Mouse (Mus musculus) spleen, adult 2 months (tissue): ENCODE data around the gene Spem1.

Experiments
- CTCF ChIP-seq: fragments of 200-500 bp; IDR thresholded peaks from 2 replicates; pipeline ENCODE4 v1.5.1; 2011; ENCODE audit warnings: mild to moderate bottlenecking, inconsistent platforms; ENCODE audit not compliant: insufficient read depth, insufficient read length, insufficient replicate concordance; ENCODE audit errors: extremely low read depth
- POLR2A ChIP-seq: fragments of 200-500 bp; IDR thresholded peaks from 2 replicates; pipeline ENCODE4 v1.6.1; 2011; ENCODE audit warnings: low read depth, low read length, inconsistent platforms

DNA sequence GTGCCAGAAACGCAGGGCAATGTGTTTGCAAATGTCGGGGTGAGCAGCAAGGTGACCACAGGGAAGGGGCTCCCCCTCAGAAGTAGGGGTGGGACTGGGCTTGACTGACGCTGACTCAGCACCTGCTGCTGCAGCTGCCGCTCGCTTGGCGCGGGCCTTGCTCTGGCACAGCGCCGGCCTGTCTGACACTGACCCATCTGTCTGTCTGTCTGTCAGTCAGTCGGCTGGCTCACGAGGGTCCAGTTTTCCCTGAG lies 21.9 kb downstream of the Spem1 start:
- TF ChIP-seq CTCF: no peak
- no peak for TF ChIP-seq POLR2A
